Mouse (Mus musculus): ENCODE measurements around the gene Letmd1.
"Not testable (repeated sequence)": the region's sequence is repeated elsewhere in the genome, so short reads cannot be mapped to it uniquely, and the experiment has no call there.

DNA sequence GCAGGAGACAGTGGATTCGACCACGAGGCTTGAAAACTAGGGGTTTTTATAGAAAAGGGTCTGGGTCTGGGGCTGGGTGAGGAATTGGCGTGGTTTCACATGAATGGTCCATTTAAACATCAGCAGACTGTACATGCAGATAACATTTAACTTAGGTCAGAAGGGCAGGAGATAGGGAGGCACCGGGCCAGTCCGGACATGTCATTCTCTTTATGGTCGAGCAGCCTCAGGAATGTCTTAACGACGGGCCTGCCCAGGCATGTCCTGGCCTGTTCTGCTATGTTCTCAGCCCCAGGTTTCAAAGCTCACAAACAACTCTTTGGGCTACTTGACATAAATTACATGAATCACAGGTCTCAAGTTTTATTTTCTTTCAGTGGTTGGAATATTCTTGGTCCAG lies 30.7 kb downstream of the Letmd1 start:
- TF ChIP-seq CTCF (IDR thresholded peaks at IDR 0.05; ENCODE audit: low read depth, low read length); POLR2A (IDR thresholded peaks at IDR 0.05; ENCODE audit: borderline replicate concordance, low read depth, low read length): not testable (repeated sequence)
